Mouse (Mus musculus) cortical plate, adult 2 months (tissue): ENCODE measurements around the gene Vmn1r85.

Source experiments
- CTCF ChIP-seq: fragments of 200-500 bp; IDR thresholded peaks from 2 replicates; pipeline ENCODE4 v1.5.1; 2011; ENCODE audit warnings: mild to moderate bottlenecking, control low read depth, low read length; ENCODE audit not compliant: insufficient read depth; ENCODE audit errors: extremely low read depth
- POLR2A ChIP-seq: fragments of 200-500 bp; IDR thresholded peaks from 2 replicates; pipeline ENCODE4 v1.6.1; 2011; ENCODE audit warnings: mild to moderate bottlenecking, low read length, control low read depth; ENCODE audit not compliant: insufficient read depth; ENCODE audit errors: extremely low read depth

DNA sequence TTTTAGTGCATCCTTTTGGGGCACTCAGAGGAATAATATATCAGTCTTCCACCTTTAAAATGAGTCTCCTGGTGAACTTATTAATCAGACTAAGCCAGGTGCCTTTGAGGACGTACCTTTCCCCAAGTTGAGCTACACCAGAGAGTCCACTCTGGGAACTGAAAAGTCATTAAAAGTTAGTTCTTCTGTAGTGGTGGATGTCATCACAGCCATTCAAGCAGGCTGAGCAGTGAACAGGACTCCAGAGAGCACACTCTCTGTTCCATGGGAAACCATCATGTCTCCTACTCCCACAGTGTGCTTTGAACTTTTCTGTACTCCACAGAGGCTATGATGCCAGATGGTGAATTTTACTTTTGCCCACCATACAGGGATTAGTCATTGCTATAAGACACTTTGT is 45.1 kb upstream of the Vmn1r85 start, which contains the start of gene Vmn1r87:
- no peak for TF ChIP-seq CTCF
- no peak for TF ChIP-seq POLR2A
